Mouse (Mus musculus): ENCODE results near the gene Adam15.

GRCm38 (mm10) chr3:89304440-89304839 is 45.4 kb downstream of the Adam15 start:
- TF ChIP-seq POLR2A (IDR thresholded peaks at IDR 0.05; ENCODE audit: low read depth, low read length) (no peak), CTCF (IDR thresholded peaks at IDR 0.05; ENCODE audit: extremely low read depth, insufficient read depth, insufficient read length, insufficient replicate concordance) (no peak)
